ENCODE assay signal across 12 mouse cellular contexts in genomic region chr10:84285832-84286506, GRCm38 (mm10).
DNase-seq lines count a peak whose midpoint lies in the region; ATAC-seq lines count a peak whose summit lies in the region.
"Had no signal": no experiment of that assay in that cellular context is flagged by ENCODE, and none has a peak within 500 bp of the region (broad histone marks: within the 10 kb centered on the region; RNA-seq: fewer than 3 reads in every experiment).

No protein-coding gene starts in this region.

- H3K27me3 ChIP-seq in hindbrain, embryonic 11.5 days (ENCODE audit: control insufficient read depth, insufficient read depth, low read length), result no peaks in the 10 kb centered on the region
- H3K27me3 ChIP-seq: CH12.LX; intestine, embryonic 15.5 days; lung, embryonic 15.5 days; neural tube, embryonic 13.5 days had no signal

- WGBS in hindbrain, embryonic 11.5 days, result 37% methylated on average over 6 of the region's 6 CpGs

- intact Hi-C loops in heart, postnatal 25 days (cut with DNase I), result no loop called here

- H3K9me3 ChIP-seq in hindbrain, embryonic 11.5 days (ENCODE audit: control insufficient read depth, low read length), result no peaks in the 10 kb centered on the region
- H3K9me3 ChIP-seq: intestine, embryonic 15.5 days; lung, embryonic 15.5 days; neural tube, embryonic 13.5 days had no signal

- no peaks in the 10 kb centered on the region for H3K36me3 ChIP-seq in hindbrain, embryonic 11.5 days (ENCODE audit: control insufficient read depth, insufficient read depth, low read length)
- H3K36me3 ChIP-seq: intestine, embryonic 15.5 days; lung, embryonic 15.5 days; neural tube, embryonic 13.5 days had no signal

- no peaks in the 10 kb centered on the region for H3K4me1 ChIP-seq in hindbrain, embryonic 11.5 days (replicated peaks; ENCODE audit: control insufficient read depth, insufficient read depth, low read length)
- H3K4me1 ChIP-seq: intestine, embryonic 15.5 days; lung, embryonic 15.5 days; neural tube, embryonic 13.5 days had no signal

- H3K4me2 ChIP-seq in hindbrain, embryonic 11.5 days (replicated peaks; ENCODE audit: low read depth, low read length), result no peak overlapping the region
- H3K4me2 ChIP-seq: intestine, embryonic 15.5 days; lung, embryonic 15.5 days; neural tube, embryonic 13.5 days had no signal

- no peak for ATAC-seq in hindbrain, embryonic 11.5 days (ENCODE audit: low FRiP score)
- ATAC-seq: intestine, embryonic 15.5 days had no signal

- H3K9ac ChIP-seq in hindbrain, embryonic 11.5 days (ENCODE audit: low read depth, low read length), result no peak overlapping the region
- H3K9ac ChIP-seq: intestine, embryonic 15.5 days; lung, embryonic 15.5 days; neural tube, embryonic 13.5 days had no signal

- peak; percentile 13 to 21 for DNase-seq in heart, adult 18-20 months
- no peak for DNase-seq in heart, postnatal 25 days (ENCODE audit: low spot score)
- DNase-seq in NIH3T3 (ENCODE audit: low read depth), result peak; percentile 79
- peak; percentile 24 for DNase-seq in hindbrain, embryonic 11.5 days (ENCODE audit: low spot score)
- peak; percentile 9 to 20 for DNase-seq in layer of hippocampus, postnatal 25 days (ENCODE audit: extremely low spot score in 1 of 2, low spot score in 1 of 2)
- no peak for DNase-seq in urinary bladder, postnatal 10 days (ENCODE audit: low spot score)
- DNase-seq in spleen, postnatal 10 days (ENCODE audit: low spot score in 2 of 2), result no peak
- DNase-seq in retina, embryonic 14.5 days (ENCODE audit: low spot score), result no peak

- H3K27ac ChIP-seq in hindbrain, embryonic 11.5 days (ENCODE audit: low read depth, low read length), result no peak overlapping the region
- H3K27ac ChIP-seq: intestine, embryonic 15.5 days; lung, embryonic 15.5 days; neural tube, embryonic 13.5 days had no signal

- no peak overlapping the region for H3K4me3 ChIP-seq in hindbrain, embryonic 11.5 days (ENCODE audit: low read depth, low read length)
- H3K4me3 ChIP-seq: intestine, embryonic 15.5 days; lung, embryonic 15.5 days; neural tube, embryonic 13.5 days had no signal

Comparison
In these comparisons a context has a peak if more than half of its experiments do, and no peak if none do; other contexts are left out.
1. DNase-seq: peak in heart, adult 18-20 months (2 of 2), NIH3T3 (single experiment), hindbrain, embryonic 11.5 days (single experiment) and layer of hippocampus, postnatal 25 days (2 of 2); none in heart, postnatal 25 days (single experiment), urinary bladder, postnatal 10 days (single experiment), spleen, postnatal 10 days (0 of 2) and retina, embryonic 14.5 days (single experiment).